Mouse (Mus musculus) left cerebral cortex, adult 6 months (tissue): ENCODE results near the gene Nat8l. TPM values are rescaled to one million over a fixed set of nuclear protein-coding genes. Genes with fewer than 3 reads are reported as not detected.

Source experiments
- long read RNA-seq, 2 experiments: library from polyadenylated mRNA; unstranded; transcript quantifications; one replicate each; pipeline ENCODE4 v2.0.0; 2019 to 2020
- polyA plus RNA-seq: library from polyadenylated mRNA; unstranded; fragments of <200 nt; fragmentation: Nextera tagmentation; gene quantifications from 2 replicates; pipeline ENCODE4 v1.2.3, GENCODE M21; 2021

Nat8l gene
- polyA plus RNA-seq = 18.5 and 19.3 TPM in 2 replicates
- long read RNA-seq, experiment 1, full-length matches to known transcripts = 4 of 176 reads
- long read RNA-seq, experiment 1, partial matches to known transcripts = 99 of 176 reads
- long read RNA-seq, experiment 1, other reads (novel, unspliced or antisense) = 73 of 176 reads
- long read RNA-seq, experiment 2, partial matches to known transcripts = 0 of 85 reads
- long read RNA-seq, experiment 2, other reads (novel, unspliced or antisense) = 85 of 85 reads

GRCm38 (mm10) chr5:33995843-33996693 is at the start of gene Nat8l:
Gene Nat8l, plus strand, starts transcription at chr5:33995984.

DNA sequence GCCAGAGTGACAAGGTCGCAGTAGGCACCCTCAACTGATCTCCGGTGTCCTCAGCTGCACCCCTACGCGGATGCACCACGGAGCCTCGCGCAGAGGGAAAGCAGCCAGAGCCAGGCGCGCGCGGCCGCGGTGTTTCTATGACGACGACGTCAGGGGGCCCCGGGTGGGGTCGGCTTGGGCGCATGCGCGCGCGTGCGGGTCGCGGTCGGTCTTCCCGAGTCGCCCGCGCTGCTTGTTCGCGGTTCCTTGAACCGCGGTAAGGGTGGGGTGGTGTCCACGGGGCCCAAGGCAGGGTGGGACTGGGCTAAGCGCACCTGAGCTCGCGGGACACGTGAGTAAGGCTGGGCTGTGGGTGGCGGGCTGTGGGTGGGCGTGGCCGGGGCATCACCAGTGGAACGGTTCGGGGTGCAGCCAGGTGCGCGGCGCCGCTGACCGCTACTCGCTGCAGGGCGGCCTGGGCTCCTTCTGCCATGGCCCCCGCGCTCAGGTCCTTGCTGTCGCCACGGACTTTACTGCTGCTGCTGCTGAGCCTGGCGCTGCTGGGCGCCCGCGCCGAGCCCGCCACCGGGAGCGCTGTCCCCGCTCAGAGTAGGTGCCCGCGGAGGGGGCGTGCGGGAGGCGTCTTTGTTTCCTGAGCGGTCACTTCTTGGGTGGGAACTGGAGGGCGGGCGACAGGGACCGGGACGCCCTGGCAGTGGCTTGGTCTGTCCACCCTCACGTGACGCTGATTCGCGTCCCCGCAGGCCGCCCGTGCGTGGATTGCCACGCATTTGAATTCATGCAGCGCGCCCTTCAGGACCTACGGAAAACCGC is 12.3 kb upstream of the Nat8l start, which contains the start of gene Gm1673:
TSS of gene Gm1673 (plus strand) at position 125 of the 813 bp plus-strand sequence.

Other genes with a start within 250 kb of the Nat8l start
- gene Letm1, start 213.2 kb upstream of the Nat8l start, polyA plus RNA-seq = 66.7 and 73.1 TPM in 2 replicates
- gene Nsd2, start 175.3 kb upstream of the Nat8l start, polyA plus RNA-seq = 7.8 and 17.3 TPM in 2 replicates
- 16.1 and 19.6 TPM in 2 replicates for gene Nelfa, start 59.6 kb upstream of the Nat8l start, polyA plus RNA-seq
- 461 and 569 TPM in 2 replicates for gene Gm1673, start 12.6 kb upstream of the Nat8l start, polyA plus RNA-seq
- 0.11 and 0.32 TPM in 2 replicates for gene Poln, start 173.5 kb downstream of the Nat8l start, polyA plus RNA-seq
- 7.5 and 8.2 TPM in 2 replicates for gene Haus3, start 173.5 kb downstream of the Nat8l start, polyA plus RNA-seq
- 23.1 and 26.7 TPM in 2 replicates for gene Mxd4, start 191.7 kb downstream of the Nat8l start, polyA plus RNA-seq